Mouse (Mus musculus) forebrain, embryonic 10.5 days (tissue): ENCODE results near the gene Hsd17b14. TPM values are rescaled to one million over a fixed set of nuclear protein-coding genes. Genes with fewer than 3 reads are reported as not detected.

Experiments used
- DNase-seq: peaks from one replicate; pipeline ENCODE4 v3.0.0-alpha.2; 2017; ENCODE audit warnings: low spot score; ENCODE audit errors: extremely low spot score
- H3K27ac ChIP-seq: fragments of 300-500 bp; sonication (generic); 2 replicates; pipeline ENCODE4 v1.5.1; 2016; ENCODE audit warnings: mild to moderate bottlenecking
- H3K27me3 ChIP-seq: fragments of 300-500 bp; sonication (generic); 2 replicates; pipeline ENCODE4 v1.6.1; 2016; ENCODE audit warnings: mild to moderate bottlenecking; ENCODE audit not compliant: poor library complexity, severe bottlenecking
- H3K36me3 ChIP-seq: fragments of 300-500 bp; sonication (generic); replicated peaks from 2 replicates; pipeline ENCODE4 v1.6.1; 2016; ENCODE audit warnings: mild to moderate bottlenecking, moderate library complexity
- H3K4me1 ChIP-seq: fragments of 300-500 bp; sonication (generic); 2 replicates; pipeline ENCODE4 v1.6.1; 2016
- H3K4me3 ChIP-seq: fragments of 300-500 bp; sonication (generic); 2 replicates; pipeline ENCODE4 v1.5.1; 2016; ENCODE audit warnings: mild to moderate bottlenecking, moderate library complexity
- H3K9me3 ChIP-seq: fragments of 300-500 bp; sonication (generic); 2 replicates; pipeline ENCODE4 v1.6.1; 2016; ENCODE audit warnings: mild to moderate bottlenecking, moderate library complexity
- WGBS: fragments of 180-500 bp; shearing (Covaris S2); methylation state at CpG from one replicate; pipeline ENCODE4 v1.1.7; 2016; 5-methylcytosine and 5-hydroxymethylcytosine counted together
- polyA plus RNA-seq: library from polyadenylated mRNA; unstranded; fragments of >200 nt; fragmentation: Nextera tagmentation; extraction: Ambion mirVana; gene quantifications from 2 replicates; pipeline ENCODE4 v1.2.1, GENCODE M21; 2016

The Hsd17b14 gene
- polyA plus RNA-seq, 1 experiment from 2014 or later: 0.63 TPM

DNA sequence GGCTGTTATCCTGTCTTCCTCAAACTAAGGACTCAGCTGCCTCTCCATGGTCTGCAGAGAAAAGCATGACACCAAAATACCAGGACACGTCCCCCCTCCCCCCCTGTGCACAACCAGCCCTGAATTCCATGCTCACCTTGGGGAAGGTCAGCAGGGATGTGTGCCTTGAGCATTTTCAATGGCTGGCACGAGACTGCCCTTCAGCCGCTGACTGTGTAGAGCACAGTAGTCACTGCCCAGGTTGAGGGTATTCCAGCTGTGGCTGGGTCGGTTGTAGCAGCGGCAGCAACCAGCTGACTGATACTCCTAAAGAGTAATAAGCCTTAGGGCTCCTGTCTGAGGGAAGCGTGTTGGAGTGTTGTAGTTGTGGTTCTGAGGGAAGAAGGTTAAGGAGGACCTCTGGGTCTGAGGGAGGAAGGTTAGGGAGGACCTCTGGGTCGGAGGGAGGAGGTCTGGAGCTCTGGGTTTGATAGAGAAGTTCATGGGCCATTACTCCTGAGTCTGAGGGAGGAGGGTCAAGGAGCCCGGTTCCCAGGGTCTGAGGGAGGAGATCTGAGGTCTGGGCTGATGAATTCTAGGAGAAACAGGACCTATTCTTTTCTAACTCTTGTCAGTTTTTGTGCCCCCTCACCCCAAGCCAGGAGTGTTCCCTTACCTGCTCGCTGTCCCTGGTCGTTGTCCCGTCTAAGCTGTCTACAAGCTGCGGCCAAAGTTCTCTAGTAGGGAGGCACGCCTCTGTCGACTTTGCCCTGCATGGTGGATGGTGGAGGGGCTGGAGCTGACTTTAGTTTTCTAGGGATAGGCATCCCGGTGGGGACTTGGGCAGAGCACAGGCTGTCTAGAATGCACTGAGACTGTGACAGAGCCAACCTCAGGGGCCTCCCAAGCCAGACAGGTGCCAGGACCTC lies 20.0 kb downstream of the Hsd17b14 start:
- DNase-seq: no peak
- peaks cover 40% of the 10 kb centered on the region for H3K36me3 ChIP-seq
- no peaks in the 10 kb centered on the region for H3K27me3 ChIP-seq
- no peaks in the 10 kb centered on the region for H3K9me3 ChIP-seq
- 89% methylated on average over 15 of the region's 15 CpGs for WGBS
- peaks cover 25% of the 10 kb centered on the region for H3K4me1 ChIP-seq
- H3K27ac ChIP-seq: no peak overlapping the region
- H3K4me3 ChIP-seq: no peak overlapping the region

DNA sequence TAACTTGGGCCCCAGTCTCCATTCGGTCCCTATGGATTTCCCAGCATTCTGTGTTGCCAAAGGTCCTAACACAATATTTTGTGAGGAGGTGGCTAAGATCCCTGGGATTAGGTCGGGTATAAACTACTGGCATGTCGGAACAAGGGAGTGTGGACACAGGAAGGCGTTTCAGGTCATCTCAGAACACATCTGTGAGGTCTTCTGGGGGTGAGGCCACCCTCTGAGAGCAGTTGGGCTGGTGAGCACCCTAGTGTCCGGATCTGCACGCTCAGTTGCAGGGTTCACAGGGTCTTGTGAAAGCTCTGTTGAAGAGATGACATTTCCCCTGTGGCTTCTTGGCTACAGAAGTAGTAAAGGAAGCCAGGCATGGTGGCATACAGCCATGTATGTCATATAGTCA lies 31.2 kb downstream of the Hsd17b14 start:
- Histone ChIP-seq H3K27me3 (no peaks in the 10 kb centered on the region), H3K27ac (no peak overlapping the region), H3K9me3 (no peaks in the 10 kb centered on the region), H3K36me3 (peaks cover 38% of the 10 kb centered on the region), H3K4me3 (no peak overlapping the region), H3K4me1 (peaks cover 12% of the 10 kb centered on the region)
- DNase-seq: no peak
- 90% methylated on average over 6 of the region's 6 CpGs for WGBS

DNA sequence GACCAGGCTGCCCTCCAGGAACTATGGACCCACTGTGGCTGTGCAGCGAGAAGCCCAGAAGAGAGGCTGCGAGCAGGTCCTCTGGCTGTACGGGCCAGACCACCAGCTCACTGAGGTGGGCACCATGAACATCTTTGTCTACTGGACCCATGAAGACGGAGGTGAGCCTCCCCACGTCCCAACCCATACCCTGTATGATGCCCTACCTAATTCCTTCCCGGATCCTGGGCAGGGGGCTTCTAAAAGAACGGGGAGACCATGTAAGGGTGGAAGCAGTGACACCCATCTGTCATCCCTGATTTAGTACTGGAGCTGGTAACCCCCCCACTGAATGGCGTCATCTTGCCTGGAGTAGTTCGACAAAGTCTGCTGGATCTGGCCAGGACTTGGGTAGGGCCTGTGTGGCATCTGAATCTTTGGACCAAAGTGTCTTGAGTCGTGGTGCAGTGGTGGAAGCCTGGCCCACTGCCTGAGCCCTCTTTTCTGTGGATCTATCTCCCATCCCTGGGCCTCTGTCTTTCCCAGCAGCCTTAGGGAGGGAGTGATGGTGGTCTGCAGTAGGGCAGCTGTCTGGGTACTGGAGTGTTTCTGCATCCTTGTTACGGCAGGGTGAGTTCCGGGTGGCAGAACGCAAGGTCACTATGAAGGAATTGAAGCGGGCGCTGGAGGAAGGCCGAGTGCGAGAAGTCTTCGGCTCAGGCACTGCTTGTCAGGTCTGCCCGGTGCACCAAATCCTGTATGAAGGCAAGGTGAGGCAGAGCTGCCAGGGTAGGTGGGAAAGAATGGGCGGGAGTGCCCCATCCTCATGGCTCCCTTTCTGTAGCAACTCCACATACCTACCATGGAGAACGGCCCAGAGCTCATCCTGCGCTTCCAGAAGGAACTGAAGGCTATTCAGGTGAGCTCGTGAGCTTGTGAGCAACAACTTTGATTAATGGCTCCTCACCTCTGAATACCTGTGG lies 33.2 kb downstream of the Hsd17b14 start:
- Histone ChIP-seq H3K9me3 (no peaks in the 10 kb centered on the region), H3K4me1 (peaks cover 12% of the 10 kb centered on the region), H3K27me3 (no peaks in the 10 kb centered on the region), H3K4me3 (no peak overlapping the region), H3K36me3 (peaks cover 36% of the 10 kb centered on the region), H3K27ac (no peak overlapping the region)
- 95% methylated on average over 23 of the region's 23 CpGs for WGBS
- no peak for DNase-seq

DNA sequence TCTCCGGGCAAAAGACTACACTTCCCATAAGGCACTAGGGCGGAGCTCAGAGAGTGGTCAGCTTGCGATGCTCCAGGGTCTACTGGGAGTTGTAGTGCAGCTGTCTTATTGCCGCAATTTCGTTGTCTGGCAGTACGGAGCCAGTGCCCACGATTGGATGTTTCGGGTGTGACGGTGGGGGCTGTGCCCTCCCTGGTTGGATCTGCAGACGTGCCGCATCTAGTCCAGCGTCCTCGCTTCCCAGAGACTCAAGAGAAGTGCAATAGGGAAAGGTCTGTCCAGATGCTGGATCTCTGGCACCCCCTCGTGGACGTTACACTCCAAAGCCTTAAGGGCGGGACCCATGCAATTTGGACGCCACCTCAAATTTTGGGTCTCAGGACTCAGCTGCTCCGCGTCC lies 34.5 kb downstream of the Hsd17b14 start:
- H3K9me3 ChIP-seq: no peaks in the 10 kb centered on the region
- WGBS: 8% methylated on average over 19 of the region's 19 CpGs
- H3K36me3 ChIP-seq: peaks cover 32% of the 10 kb centered on the region
- peak overlapping the region; percentile 48 for H3K4me3 ChIP-seq
- peak overlapping the region; percentile 63 for H3K27ac ChIP-seq
- peaks cover 12% of the 10 kb centered on the region for H3K4me1 ChIP-seq
- H3K27me3 ChIP-seq: no peaks in the 10 kb centered on the region
- peak; percentile 89 for DNase-seq

DNA sequence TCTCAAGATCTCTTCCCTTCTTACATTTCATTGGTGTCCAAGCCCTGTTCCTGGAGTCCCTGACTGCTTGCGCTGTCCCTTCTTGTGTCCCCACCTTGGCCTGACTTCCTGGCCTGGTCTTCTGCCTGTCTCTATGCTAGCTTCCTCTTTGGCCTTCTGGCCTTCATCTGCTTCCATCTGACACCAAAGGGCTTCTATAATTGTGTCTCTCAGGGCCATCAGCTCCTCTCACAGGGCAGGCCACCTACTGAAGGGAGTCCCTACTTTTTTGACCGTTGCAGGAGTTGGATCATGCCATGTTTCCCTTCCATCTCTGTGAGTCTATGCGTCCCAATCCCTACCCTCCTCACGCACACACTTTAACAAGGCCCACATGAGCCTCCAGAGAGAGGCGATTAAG lies 35.2 kb downstream of the Hsd17b14 start:
- WGBS: 98% methylated on average over 5 of the region's 5 CpGs
- Histone ChIP-seq H3K4me3 (peak overlapping the region; percentile 48; the same call in 1 of the 2 replicates), H3K4me1 (peaks cover 12% of the 10 kb centered on the region)

DNA sequence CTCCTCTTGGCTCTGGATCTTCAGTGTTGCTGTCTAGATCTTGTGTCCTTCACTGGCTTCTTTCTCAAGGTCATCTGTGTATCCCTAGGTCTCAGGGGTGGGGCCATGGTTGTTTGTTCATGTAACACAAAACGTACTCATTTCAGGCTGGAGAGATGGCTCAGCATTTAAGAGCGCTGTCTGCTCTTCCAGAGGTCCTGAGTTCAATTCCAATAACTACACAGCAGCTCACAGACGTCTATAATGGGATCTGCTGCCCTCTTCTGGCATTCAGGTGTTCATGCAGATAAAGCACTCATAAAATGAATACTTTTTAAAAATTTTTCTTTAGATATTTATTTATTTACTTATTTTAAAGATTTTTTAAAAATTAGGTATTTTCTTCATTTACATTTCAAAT lies 36.2 kb downstream of the Hsd17b14 start:
- Histone ChIP-seq H3K27me3 (no peaks in the 10 kb centered on the region), H3K4me1 (peaks cover 12% of the 10 kb centered on the region), H3K4me3 (no peak overlapping the region), H3K27ac (no peak overlapping the region), H3K9me3 (no peaks in the 10 kb centered on the region), H3K36me3 (peaks cover 15% of the 10 kb centered on the region)
- DNase-seq: no peak
- 70% methylated on average over 3 of the region's 3 CpGs for WGBS

More for the DNA sequence above, 35.2 kb downstream of the Hsd17b14 start:
- no peaks in the 10 kb centered on the region for H3K9me3 ChIP-seq
- DNase-seq: no peak
- peak overlapping the region; percentile 63; the same call in 1 of the 2 replicates for H3K27ac ChIP-seq
- no peaks in the 10 kb centered on the region for H3K27me3 ChIP-seq
- H3K36me3 ChIP-seq: peaks cover 24% of the 10 kb centered on the region

DNA sequence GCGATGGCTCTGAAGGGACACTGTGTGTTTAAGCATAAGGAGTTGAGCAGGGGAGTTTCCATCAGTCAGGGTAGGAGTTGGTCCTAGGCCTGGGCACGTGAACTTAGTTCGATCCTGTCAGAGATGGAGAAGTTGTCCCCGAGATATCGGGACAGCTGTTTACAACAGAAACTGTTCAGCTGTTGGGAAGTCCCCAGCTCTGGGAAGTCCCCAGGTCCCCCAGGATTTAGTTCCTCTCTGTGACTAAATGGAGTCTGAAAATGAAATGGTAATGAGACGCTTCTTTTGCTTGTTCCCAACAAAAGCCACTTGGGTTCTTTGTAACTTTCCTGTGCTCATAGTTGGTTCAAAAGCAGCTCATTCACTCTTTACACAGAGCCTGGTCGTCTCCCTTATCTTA lies 37.2 kb downstream of the Hsd17b14 start:
- no peaks in the 10 kb centered on the region for H3K9me3 ChIP-seq
- no peak overlapping the region for H3K27ac ChIP-seq
- 88% methylated on average over 7 of the region's 7 CpGs for WGBS
- no peaks in the 10 kb centered on the region for H3K27me3 ChIP-seq
- DNase-seq: no peak
- H3K4me3 ChIP-seq: no peak overlapping the region
- H3K4me1 ChIP-seq: peaks cover 12% of the 10 kb centered on the region
- peaks cover 10% of the 10 kb centered on the region; the same call in 1 of the 2 replicates for H3K36me3 ChIP-seq

DNA sequence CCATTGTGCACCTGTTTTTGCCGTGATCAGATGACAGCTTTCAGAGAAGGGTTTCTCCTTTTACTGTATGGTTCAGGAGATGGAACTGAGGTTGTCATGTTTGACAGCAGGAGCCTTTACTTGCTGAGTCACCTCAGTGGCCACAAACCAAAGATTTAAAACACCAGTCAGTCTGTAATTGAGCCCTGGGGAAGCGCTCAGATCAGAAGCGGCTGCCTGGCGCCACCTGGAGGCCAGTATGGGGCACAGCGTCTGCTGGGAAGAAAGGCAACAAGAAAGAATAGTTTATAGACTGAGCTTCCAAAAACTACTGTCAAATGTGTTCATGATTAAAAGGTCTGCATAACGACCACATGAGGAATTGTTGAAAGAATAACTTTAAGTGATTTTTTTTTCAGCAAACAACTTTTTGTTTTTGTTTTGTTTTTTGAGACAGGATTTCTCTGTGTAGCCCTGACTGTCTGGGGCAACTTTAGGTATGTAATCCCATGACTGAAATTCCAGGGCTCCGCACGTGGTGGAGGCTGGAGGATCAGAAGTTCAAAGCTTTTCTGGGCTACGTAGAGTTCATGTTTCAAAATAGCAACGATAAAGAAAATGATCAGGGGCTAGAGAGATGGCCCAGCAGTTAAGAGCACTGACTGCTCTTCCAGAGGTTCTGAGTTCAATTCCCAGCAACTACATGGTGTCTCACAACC lies 38.6 kb downstream of the Hsd17b14 start:
- H3K4me3 ChIP-seq: no peak overlapping the region
- H3K4me1 ChIP-seq: peaks cover 12% of the 10 kb centered on the region
- H3K36me3 ChIP-seq: no peaks in the 10 kb centered on the region
- H3K27ac ChIP-seq: no peak overlapping the region
- 29% methylated on average over 10 of the region's 10 CpGs for WGBS
- DNase-seq: peak; percentile 61
- H3K27me3 ChIP-seq: no peaks in the 10 kb centered on the region
- H3K9me3 ChIP-seq: no peaks in the 10 kb centered on the region

DNA sequence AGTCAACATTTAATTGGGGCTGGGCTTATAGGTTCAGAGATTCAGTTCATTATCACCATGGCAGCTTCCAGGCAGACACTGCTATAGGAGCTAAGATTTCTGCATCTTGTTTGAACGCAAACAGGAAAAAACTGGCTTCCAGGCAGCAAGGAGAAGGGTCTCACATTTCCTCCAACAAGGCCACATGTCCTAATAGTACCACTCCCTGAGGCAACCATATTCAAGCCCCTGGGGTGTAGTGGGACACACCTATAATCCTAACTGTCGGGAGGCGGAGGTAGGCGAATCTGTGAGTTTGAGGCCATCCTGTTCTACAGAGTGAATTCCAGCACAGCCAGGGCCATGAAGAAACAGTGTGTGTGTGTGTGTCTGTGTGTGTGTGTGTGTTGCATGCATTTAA lies 40.5 kb downstream of the Hsd17b14 start:
- H3K36me3 ChIP-seq: no peaks in the 10 kb centered on the region
- no peak for DNase-seq
- no peak overlapping the region for H3K4me3 ChIP-seq
- H3K4me1 ChIP-seq: peaks cover 8% of the 10 kb centered on the region; the same call in 1 of the 2 replicates
- 84% methylated on average over 4 of the region's 4 CpGs for WGBS
- no peaks in the 10 kb centered on the region for H3K9me3 ChIP-seq
- H3K27me3 ChIP-seq: no peaks in the 10 kb centered on the region
- no peak overlapping the region for H3K27ac ChIP-seq

DNA sequence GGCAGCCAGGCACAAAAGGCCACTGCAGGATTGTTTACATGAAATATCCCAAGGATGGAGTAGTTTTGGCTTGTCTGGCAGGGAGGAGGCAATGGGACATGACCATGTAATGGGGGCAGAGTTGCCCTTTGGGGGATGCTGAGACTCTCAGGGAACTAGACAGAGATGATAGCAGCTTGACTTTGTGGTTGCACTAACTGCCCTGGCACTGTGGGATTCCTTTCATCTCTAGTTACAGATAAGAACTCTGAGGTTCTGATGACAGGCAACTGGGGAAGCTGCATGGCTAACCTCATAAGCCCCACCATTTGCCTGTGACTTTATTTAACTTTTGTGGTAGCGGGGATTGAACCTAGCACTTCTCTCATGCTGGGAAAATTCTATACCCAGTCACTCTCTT lies 41.4 kb downstream of the Hsd17b14 start:
- Histone ChIP-seq H3K9me3 (no peaks in the 10 kb centered on the region), H3K4me1 (peaks cover 8% of the 10 kb centered on the region; the same call in 1 of the 2 replicates), H3K4me3 (no peak overlapping the region), H3K27me3 (no peaks in the 10 kb centered on the region), H3K27ac (no peak overlapping the region), H3K36me3 (no peaks in the 10 kb centered on the region)
- WGBS: 92% methylated on average over 1 of the region's 1 CpGs
- DNase-seq: no peak

DNA sequence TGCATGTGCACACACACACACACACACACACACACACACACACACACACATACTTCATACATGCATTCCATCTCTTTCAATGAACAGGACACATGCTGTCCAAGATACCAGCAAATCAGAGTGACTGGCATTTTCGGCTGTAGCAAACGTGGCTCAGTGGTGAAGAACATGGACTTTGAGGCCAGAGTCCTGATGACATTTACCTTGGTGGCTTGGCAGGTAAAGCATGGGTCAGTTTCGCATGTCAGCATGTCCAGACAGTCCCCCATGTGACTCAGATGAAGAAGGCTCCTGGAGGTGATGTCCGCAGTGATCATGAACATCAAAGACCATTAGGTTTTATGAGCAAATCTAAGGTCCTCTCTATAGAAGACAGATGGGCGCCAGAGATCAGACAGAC lies 42.3 kb downstream of the Hsd17b14 start:
- Histone ChIP-seq H3K27me3 (no peaks in the 10 kb centered on the region), H3K4me3 (no peak overlapping the region), H3K9me3 (no peaks in the 10 kb centered on the region), H3K4me1 (peaks cover 15% of the 10 kb centered on the region), H3K36me3 (no peaks in the 10 kb centered on the region), H3K27ac (no peak overlapping the region)
- DNase-seq: no peak
- WGBS: 89% methylated on average over 5 of the region's 5 CpGs

DNA sequence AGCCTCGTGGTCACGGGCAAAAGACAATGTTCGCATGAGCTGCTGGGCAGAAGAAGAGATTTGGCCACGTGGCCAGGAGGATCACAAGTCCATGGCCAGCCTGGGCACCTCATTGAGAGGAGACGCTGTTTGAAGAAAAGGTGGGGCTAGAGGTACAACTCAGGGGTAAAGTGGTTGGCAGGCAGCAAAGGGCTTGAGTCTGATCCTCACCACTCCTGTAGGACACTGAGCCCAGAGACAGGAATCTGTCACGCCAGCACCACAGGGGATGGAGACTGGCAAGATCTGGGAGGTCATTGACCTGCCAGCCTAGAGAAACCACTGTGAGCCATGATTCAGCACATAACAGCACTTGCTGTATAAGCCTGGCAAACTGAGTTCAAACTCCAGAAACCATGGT lies 42.8 kb downstream of the Hsd17b14 start:
- Histone ChIP-seq H3K27me3 (no peaks in the 10 kb centered on the region), H3K9me3 (no peaks in the 10 kb centered on the region), H3K4me1 (peaks cover 17% of the 10 kb centered on the region), H3K4me3 (no peak overlapping the region), H3K27ac (no peak overlapping the region), H3K36me3 (no peaks in the 10 kb centered on the region)
- no peak for DNase-seq
- WGBS: 89% methylated on average over 6 of the region's 6 CpGs
